Mouse (Mus musculus) skeletal muscle tissue, adult 2 months (tissue): ENCODE data around the gene Marco.

Source experiments
- DNase-seq: peaks from one replicate; pipeline ENCODE4 v3.0.0-alpha.2; 2012; ENCODE audit warnings: low read depth, low spot score

The Marco gene

DNA sequence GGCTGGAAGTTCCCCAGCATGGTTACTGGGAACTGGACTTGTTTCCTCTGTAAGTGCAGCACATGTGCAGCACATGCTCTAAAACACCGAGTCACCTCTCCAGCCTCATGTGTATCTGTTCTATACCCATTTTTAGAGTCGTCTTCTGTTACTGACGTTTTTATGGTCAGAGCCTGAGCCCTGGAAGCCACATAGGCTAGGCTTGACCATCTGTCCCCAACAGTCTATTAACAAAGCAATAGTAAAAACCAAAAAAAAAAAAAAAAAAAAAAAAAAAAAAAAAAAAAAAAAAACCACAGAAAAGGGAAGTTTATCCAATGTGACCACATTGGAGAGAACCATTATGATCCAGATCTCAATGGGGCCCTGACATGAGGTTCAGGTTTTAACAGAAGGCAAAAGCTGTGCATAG is 61.6 kb downstream of the Marco start:
- DNase-seq: no peak

DNA sequence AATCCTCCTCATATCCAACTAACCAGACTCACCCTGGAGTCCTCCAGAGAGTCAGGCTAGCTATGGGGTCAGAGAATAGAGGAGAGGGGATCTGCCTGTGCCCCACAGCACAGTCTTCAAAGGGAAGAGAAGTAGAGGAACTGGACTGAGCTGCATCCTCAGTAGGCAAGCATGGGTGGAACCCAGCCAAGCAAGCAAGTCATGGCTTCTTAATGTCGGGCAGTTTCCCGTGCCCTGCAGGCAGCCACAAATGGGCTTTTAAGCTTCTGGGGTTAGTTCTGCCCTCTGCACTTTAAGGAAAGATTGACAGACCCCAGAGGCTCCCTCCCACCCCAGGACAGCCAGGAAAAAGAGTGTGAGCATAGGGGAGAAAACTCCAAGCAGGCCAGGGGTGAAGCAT is 63.2 kb downstream of the Marco start:
- DNase-seq: no peak

DNA sequence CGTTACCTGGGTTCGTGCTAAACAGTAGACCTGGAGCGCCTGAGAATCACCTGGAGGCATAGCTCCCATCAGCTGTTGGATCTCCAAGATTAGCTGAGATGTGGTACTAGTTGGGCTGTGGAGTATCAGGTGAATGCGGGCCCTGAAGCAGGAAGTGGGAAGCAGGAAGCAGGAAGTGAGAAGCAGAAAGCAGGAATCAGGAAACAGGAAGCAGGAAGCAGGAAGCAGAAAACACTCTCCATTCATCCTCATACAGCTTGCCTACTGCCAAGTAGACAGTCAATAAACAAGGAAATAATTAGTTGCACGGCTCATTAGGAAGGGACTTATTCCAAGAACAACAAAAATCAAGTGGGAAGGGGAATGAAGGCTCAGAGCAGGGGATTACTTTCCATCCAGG is 69.2 kb downstream of the Marco start:
- DNase-seq: no peak

DNA sequence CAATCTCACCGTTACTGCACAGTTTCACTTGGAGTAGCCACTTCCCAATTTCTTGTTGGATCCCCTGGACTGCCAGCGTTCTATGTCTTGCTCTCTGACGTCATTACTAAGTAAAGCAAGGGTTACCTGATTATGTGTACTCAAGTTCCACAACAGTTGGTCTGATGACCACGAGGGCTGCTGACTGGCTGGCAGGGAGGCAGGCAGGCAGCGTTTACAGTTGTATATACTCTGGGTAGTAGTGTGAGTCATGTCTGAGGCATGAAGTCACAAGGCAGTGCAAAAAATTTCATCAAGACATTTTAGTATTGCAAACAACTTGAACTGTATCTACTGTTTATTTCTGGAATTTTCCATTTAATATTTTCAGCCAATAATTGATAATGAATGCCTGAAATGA is 74.7 kb downstream of the Marco start:
- no peak for DNase-seq

DNA sequence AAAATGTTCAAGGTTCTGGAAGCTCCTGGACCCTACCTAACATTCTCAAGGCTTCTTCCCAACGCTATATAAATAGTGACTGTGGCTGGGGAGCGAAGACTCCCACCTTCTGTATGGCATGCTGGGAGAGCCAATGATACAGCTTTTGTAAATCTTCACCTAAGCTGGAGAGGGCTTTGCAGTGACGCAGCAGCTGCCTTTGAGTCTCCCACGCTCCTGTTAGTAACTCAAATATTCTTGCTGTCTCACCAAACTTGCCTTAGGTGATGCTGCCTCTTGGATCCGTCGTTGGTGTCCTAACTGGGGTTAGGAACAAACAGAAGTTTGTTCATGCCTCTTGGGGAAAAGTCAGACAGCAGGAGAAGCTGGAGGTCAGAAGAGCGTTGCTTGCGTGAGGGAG is 79.2 kb downstream of the Marco start:
- DNase-seq: no peak
